Mouse (Mus musculus): ENCODE measurements around the gene Clasp1. TPM values are rescaled to one million over a fixed set of nuclear protein-coding genes. Genes with fewer than 3 reads are reported as not detected.

The Clasp1 gene
- polyA plus RNA-seq, 1 experiment from 2014 or later = 118 TPM

DNA sequence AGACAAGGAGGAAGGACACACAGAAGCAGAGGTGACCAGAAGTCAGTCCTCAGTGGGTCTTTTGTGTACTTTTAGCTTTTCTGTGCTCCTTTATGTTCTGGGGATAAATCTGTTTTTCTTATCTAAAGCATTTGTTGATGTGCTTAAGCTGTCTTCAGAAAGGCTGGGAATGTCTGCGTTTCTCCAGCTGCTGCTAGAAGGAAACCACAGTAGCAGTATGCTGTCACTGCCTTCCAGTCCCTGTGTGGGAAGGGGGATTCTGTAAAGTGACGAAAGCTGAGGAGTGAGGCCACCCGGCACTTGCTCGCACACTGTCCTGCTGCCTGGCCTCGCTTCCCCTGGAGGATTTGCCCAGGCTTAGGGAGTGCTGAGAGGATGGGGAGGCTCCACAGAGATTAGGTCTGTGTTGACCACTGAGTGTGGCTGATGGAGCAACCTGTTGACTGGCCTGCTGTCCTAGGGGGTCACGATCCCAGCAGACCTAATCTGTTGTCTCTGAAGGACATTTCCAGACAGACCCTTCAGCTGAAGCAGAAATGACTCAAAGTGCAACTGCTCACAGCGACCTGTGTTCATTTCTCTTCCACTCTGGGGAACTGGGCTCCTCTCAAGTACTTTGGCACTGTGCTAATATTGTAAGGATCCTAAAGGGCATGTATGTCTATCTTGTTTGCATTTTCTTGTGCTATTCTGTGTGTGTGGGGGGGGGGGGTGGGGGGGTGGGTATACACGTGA, 93.6 kb downstream of the Clasp1 start:
- Histone ChIP-seq H3K9me3 (replicated peaks) (no peaks in the 10 kb centered on the region), H3K36me3 (ENCODE audit: poor library complexity, severe bottlenecking) (no peaks in the 10 kb centered on the region; the same call in 1 of the 2 replicates), H3K4me2 (peak overlapping the region; percentile 42), H3K4me1 (peaks cover 55% of the 10 kb centered on the region), H3K27me3 (no peaks in the 10 kb centered on the region), H3K4me3 (no peak overlapping the region), H3K27ac (peak overlapping the region; percentile 74), H3K9ac (peak overlapping the region; percentile 26; the same call in 1 of the 2 replicates)
- WGBS = 75% methylated on average over 8 of the region's 8 CpGs
- ATAC-seq = no peak

DNA sequence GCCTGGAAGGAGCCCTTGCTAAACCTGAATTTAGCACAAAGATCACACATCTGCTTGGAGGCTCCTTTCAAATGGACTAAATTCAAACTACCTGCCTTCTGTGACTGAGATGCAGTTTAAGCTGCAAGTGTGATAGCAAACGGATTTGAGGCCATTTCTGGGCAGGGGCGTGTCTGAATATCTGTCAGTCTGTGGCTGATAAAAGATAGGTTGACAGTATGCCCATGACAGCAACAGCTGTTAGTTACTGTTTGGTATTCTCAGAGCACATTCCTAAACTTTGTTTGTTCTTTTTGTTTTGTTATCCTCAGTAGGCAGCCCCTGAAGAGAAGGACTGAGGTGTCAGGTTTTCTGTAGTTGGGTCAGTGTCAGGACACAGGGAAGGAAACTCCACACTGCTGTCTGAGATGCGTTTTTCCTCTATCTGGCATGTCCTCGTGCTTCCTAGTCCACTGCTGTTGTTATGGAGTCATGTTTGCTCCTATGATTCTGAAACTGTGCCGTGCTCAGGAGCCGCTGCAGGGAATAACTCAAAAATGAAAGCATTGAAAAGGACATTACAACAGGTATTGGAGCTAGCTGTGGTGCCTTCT, 94.7 kb downstream of the Clasp1 start:
- Histone ChIP-seq H3K36me3 (ENCODE audit: poor library complexity, severe bottlenecking) (no peaks in the 10 kb centered on the region; the same call in 1 of the 2 replicates), H3K27me3 (no peaks in the 10 kb centered on the region), H3K9ac (no peak overlapping the region), H3K4me2 (no peak overlapping the region), H3K4me1 (peaks cover 55% of the 10 kb centered on the region), H3K27ac (no peak overlapping the region), H3K4me3 (no peak overlapping the region), H3K9me3 (replicated peaks) (no peaks in the 10 kb centered on the region)
- WGBS = 82% methylated on average over 6 of the region's 6 CpGs
- ATAC-seq = no peak

DNA sequence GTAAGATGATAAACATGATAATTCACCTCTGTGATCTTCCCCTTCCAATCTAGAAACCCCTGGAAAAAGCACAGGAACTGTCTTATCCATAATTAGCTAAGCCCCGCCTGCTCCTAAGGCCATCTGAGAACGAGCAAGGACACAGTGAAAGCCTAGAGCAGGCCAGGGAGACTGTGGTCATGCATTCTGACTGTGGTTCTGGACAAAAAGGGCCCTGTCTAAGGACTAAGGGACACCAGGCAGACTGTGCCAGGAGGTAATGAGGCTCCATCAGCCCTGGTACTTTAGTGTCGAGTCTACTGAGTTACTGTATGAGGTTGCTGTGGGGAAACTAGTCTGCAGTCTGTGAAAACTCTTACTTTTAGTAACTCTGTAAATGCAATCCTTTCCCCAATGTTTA, 96.7 kb downstream of the Clasp1 start:
- H3K27me3 ChIP-seq = no peaks in the 10 kb centered on the region
- no peak overlapping the region for H3K4me2 ChIP-seq
- no peak overlapping the region for H3K27ac ChIP-seq
- H3K4me1 ChIP-seq = peaks cover 37% of the 10 kb centered on the region
- no peak for ATAC-seq
- H3K9me3 ChIP-seq (replicated peaks) = no peaks in the 10 kb centered on the region
- WGBS = 72% methylated on average over 3 of the region's 3 CpGs
- no peaks in the 10 kb centered on the region for H3K36me3 ChIP-seq (ENCODE audit: poor library complexity, severe bottlenecking)
- no peak overlapping the region for H3K4me3 ChIP-seq
- H3K9ac ChIP-seq = no peak overlapping the region

DNA sequence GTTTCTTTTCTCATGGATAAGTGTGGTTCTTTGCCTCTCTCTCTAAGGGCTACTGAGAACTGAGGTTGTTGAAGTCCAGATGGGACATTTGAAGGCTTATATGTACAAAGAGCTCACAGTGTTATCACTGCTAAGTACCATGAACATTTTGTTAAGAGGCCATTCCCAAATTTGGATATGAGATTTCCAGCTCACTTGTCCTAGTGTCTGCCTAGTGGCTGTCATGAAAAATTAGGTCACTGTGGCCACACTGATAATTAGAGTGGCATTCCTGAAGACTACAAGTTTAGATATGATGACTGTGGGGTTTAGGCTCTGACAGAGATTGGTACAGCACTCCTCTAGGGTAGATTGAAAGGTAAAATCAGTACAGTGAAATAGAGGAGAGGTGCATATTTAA, 97.2 kb downstream of the Clasp1 start:
- H3K4me1 ChIP-seq = peaks cover 37% of the 10 kb centered on the region
- no peak overlapping the region for H3K27ac ChIP-seq
- ATAC-seq = no peak
- no peaks in the 10 kb centered on the region for H3K36me3 ChIP-seq (ENCODE audit: poor library complexity, severe bottlenecking)
- H3K9ac ChIP-seq = no peak overlapping the region
- no peak overlapping the region for H3K4me3 ChIP-seq
- no peaks in the 10 kb centered on the region for H3K9me3 ChIP-seq (replicated peaks)
- H3K4me2 ChIP-seq = no peak overlapping the region
- H3K27me3 ChIP-seq = no peaks in the 10 kb centered on the region

DNA sequence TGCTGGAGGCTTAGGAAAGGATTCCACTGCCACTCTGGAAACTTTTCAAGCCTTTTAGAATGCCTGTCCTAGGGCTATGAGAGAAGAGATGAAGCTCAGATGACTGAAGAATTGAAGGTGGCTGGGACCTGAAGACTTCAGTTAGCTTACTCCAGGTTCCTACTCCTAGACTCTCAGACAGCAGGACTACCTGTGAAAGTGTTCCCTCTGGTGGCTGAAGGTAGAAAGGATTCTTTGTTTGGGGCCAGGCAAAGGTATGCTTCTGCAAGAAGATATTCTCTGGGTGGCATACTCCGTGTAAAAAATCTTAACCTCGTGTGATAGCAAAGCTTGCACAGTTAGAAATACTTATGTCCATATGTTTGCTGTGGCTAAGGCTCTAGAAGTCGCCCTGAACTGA, 104.0 kb downstream of the Clasp1 start:
- Histone ChIP-seq H3K27me3 (no peaks in the 10 kb centered on the region), H3K4me3 (no peak overlapping the region), H3K36me3 (ENCODE audit: poor library complexity, severe bottlenecking) (peaks cover 4% of the 10 kb centered on the region), H3K9ac (no peak overlapping the region), H3K4me1 (peaks cover 8% of the 10 kb centered on the region), H3K4me2 (no peak overlapping the region), H3K27ac (no peak overlapping the region), H3K9me3 (replicated peaks) (no peaks in the 10 kb centered on the region)
- WGBS = 86% methylated on average over 3 of the region's 3 CpGs
- no peak for ATAC-seq

DNA sequence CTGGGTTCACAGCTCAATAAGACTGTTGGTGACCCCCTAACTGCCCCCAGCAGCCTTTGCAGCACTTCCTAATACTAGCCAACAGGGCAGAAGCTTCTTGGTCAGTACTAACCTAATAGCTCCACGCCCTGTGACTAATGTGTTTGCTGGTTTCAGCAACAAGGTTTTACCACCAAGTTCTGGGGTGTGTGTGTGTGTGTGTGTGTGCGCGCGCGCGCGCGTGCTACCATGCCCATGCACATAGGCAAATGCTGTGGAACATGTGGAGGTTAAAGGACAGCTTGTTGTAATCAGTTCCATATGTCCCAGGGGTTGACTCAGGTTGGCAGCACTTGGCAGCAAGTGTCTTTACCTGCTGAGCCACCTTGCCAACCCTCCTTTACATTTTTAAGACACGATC, 105.7 kb downstream of the Clasp1 start:
- 0 out of 2 replicates have a peak overlapping the region, but pooled peaks have one; percentile 13 for H3K9ac ChIP-seq
- peaks cover 19% of the 10 kb centered on the region for H3K36me3 ChIP-seq (ENCODE audit: poor library complexity, severe bottlenecking)
- no peak for ATAC-seq
- H3K9me3 ChIP-seq (replicated peaks) = no peaks in the 10 kb centered on the region
- H3K4me2 ChIP-seq = no peak overlapping the region
- H3K4me1 ChIP-seq = peaks cover 8% of the 10 kb centered on the region
- H3K27ac ChIP-seq = peak overlapping the region; percentile 65
- no peaks in the 10 kb centered on the region for H3K27me3 ChIP-seq
- 91% methylated on average over 9 of the region's 9 CpGs for WGBS
- no peak overlapping the region for H3K4me3 ChIP-seq

DNA sequence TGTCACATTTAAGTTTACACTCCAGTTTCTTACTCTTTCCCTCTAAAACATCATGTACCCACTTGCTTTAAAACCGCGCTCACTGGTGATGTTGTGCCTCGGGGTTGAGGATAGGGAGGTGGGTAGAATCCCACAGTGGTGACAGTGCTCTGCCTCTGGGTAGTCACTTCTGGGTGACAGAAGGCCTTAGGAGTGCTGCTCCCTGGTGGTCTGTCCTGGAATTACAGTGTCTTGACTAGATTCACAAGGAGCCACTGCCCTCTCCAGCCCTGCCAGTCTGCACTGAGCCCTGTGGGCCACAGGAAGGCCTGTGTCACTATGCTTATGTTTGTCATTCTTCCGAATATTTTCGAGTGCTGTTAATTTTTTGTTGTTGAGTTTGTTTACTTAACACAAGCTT, 109.5 kb downstream of the Clasp1 start:
- peak; percentile 70 for ATAC-seq
- Histone ChIP-seq H3K9me3 (replicated peaks) (no peaks in the 10 kb centered on the region), H3K9ac (no peak overlapping the region), H3K4me3 (no peak overlapping the region), H3K4me1 (peaks cover 8% of the 10 kb centered on the region), H3K27me3 (no peaks in the 10 kb centered on the region), H3K4me2 (no peak overlapping the region), H3K36me3 (ENCODE audit: poor library complexity, severe bottlenecking) (peaks cover 56% of the 10 kb centered on the region), H3K27ac (no peak overlapping the region)
- WGBS = 76% methylated on average over 5 of the region's 5 CpGs

DNA sequence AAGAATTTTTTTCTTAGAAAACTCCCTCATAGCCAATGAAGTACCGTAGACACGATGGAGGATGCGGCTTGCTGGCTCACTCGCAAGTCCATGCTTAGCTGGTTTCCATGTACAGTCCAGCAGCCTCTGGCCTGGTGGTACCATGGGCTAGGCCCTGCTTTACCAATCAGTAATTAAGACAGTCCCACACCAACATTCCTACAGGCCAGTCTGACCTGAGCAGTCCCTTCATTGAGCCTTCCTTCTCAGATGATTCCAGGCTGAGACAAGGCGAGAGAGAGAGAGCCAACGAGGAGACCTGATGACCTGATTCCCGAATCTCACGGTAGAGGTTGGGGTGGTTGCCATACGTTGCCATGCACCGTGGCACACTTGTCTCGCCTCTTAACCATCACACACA, 111.7 kb downstream of the Clasp1 start:
- no peaks in the 10 kb centered on the region for H3K4me1 ChIP-seq
- no peak overlapping the region for H3K4me2 ChIP-seq
- no peak overlapping the region for H3K9ac ChIP-seq
- no peaks in the 10 kb centered on the region for H3K27me3 ChIP-seq
- no peaks in the 10 kb centered on the region for H3K9me3 ChIP-seq (replicated peaks)
- peaks cover 78% of the 10 kb centered on the region for H3K36me3 ChIP-seq (ENCODE audit: poor library complexity, severe bottlenecking)
- no peak for ATAC-seq
- H3K27ac ChIP-seq = no peak overlapping the region
- H3K4me3 ChIP-seq = no peak overlapping the region
- WGBS = 93% methylated on average over 11 of the region's 11 CpGs

DNA sequence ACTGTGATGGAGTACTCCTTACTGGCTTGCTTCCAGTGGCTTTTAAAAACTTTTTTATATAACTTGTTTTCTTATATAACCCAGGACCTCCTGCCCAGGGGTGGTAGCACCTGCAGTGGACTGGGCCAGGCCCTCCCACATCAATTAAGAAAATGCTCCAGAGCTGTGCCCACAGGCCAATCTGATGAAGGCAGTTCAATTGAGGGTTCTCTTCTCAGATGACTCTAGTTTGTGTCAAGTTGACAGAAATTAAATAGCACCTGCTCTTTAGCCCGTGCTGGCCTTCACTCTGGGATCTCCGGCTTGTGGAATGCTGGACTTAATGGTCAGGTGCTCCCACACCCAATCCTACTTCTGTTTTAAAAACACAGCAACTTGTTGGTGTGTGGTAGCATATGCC, 112.8 kb downstream of the Clasp1 start:
- WGBS = 95% methylated on average over 2 of the region's 2 CpGs
- ATAC-seq = no peak
- no peak overlapping the region for H3K4me2 ChIP-seq
- H3K4me1 ChIP-seq = no peaks in the 10 kb centered on the region
- no peaks in the 10 kb centered on the region for H3K9me3 ChIP-seq (replicated peaks)
- peaks cover 89% of the 10 kb centered on the region for H3K36me3 ChIP-seq (ENCODE audit: poor library complexity, severe bottlenecking)
- no peak overlapping the region for H3K27ac ChIP-seq
- no peak overlapping the region for H3K9ac ChIP-seq
- no peaks in the 10 kb centered on the region for H3K27me3 ChIP-seq
- H3K4me3 ChIP-seq = no peak overlapping the region

DNA sequence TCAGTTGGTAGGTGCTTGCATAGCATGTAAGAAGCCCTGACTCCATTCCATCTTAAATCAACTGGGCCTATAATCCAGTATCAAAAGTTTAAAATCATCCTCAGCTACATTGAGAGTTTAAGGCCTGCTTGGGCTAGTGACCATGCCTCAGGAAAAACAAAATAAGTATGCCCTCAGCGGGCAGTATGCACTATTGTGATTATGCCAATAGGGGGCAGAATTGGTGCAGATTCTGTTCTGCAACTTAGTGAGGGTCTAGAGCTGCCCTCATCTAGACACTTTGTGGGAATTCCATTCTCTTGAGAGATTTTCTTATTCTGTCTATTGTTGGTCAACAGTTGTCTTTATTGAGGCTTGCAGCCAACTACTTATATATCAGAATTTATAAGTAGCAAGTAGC, 116.9 kb downstream of the Clasp1 start:
- peaks cover 99% of the 10 kb centered on the region for H3K36me3 ChIP-seq (ENCODE audit: poor library complexity, severe bottlenecking)
- H3K9ac ChIP-seq = no peak overlapping the region
- H3K4me3 ChIP-seq = no peak overlapping the region
- H3K9me3 ChIP-seq (replicated peaks) = no peaks in the 10 kb centered on the region
- H3K27ac ChIP-seq = no peak overlapping the region
- H3K27me3 ChIP-seq = no peaks in the 10 kb centered on the region
- H3K4me1 ChIP-seq = no peaks in the 10 kb centered on the region
- 94% methylated on average over 1 of the region's 1 CpGs for WGBS
- no peak overlapping the region for H3K4me2 ChIP-seq
- ATAC-seq = no peak

DNA sequence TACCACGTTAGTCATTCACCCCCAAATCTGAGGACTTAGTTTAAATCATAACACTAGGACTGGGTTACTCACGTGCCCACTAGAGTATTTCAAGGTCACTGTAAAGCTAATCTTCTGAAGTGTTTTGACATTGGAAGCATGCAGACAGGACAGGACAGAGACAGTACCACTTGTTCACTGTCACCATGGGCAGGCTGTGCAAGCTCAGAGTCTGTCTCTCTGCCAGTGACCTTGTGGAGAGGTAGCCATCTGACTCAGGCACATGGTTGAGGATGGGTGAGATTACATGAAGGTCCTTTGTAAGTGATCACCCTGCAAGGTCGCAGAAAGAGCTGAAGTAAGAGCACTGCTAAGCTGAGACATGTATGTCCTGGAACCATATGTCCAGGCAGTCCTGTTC, 122.1 kb downstream of the Clasp1 start:
- Histone ChIP-seq H3K9me3 (replicated peaks) (no peaks in the 10 kb centered on the region), H3K4me2 (no peak overlapping the region), H3K27ac (no peak overlapping the region), H3K27me3 (no peaks in the 10 kb centered on the region), H3K9ac (no peak overlapping the region), H3K4me3 (no peak overlapping the region), H3K36me3 (ENCODE audit: poor library complexity, severe bottlenecking) (peaks cover 100% of the 10 kb centered on the region), H3K4me1 (no peaks in the 10 kb centered on the region)
- ATAC-seq = no peak
- WGBS = 89% methylated on average over 3 of the region's 3 CpGs

DNA sequence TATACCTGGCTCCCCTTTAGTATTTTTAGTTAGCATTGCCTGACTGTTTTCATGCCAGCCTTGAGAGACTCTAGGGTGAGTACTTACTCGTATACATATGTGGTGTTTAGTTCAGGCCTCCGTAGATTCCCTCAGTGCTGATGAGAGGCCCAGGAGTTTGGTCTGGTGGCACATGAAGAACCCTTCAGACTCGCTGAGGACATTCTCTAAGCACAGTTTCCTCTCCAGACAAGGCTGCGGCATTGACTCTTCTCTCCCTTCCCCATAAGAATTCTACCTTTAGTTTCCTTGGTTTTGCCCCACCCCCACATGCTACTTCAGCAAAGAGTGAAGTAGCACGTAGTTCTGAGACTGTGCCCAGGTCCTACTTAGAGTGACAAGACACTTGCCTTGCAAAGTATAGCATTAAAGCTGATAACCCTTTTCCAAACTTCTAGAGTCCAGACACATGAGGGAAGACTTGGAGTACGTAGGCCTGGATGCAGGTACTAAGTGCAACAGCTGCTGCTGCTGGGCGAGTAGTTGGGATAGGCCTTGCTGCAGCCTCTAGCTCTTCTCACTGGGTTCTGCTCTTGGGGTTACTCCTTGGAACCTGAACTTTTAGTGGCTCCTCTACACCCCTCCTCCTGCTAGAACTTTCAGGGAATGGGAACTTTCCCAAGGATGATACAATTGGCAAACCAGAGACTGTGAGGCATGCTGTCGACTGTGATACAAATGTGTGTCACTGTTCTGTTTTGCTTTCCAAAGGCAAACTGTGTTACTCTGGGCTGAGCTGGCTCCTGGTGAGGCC, 123.1 kb downstream of the Clasp1 start:
- H3K4me3 ChIP-seq = no peak overlapping the region
- no peaks in the 10 kb centered on the region for H3K27me3 ChIP-seq
- no peak for ATAC-seq
- no peak overlapping the region for H3K4me2 ChIP-seq
- no peaks in the 10 kb centered on the region for H3K4me1 ChIP-seq
- H3K9ac ChIP-seq = no peak overlapping the region
- peaks cover 100% of the 10 kb centered on the region for H3K36me3 ChIP-seq (ENCODE audit: poor library complexity, severe bottlenecking)
- H3K27ac ChIP-seq = no peak overlapping the region
- no peaks in the 10 kb centered on the region for H3K9me3 ChIP-seq (replicated peaks)
- 95% methylated on average over 8 of the region's 8 CpGs for WGBS
